Mouse (Mus musculus) forebrain, embryonic 11.5 days (tissue): ENCODE data around the gene Tfeb. TPM values are rescaled to one million over a fixed set of nuclear protein-coding genes. Genes with fewer than 3 reads are reported as not detected.

ENCODE experiments used
- ATAC-seq: fragments of 200-750 bp; cut with Nextera tagmentation; replicated peaks from 2 replicates; pipeline ENCODE4 v1.8.0; 2017; ENCODE audit warnings: moderate TSS enrichment; ENCODE audit not compliant: low FRiP score
- DNase-seq: peaks from one replicate; pipeline ENCODE4 v3.0.0-alpha.2; 2017; ENCODE audit warnings: low spot score
- H3K27ac ChIP-seq: fragments of 300-500 bp; sonication (generic); 2 replicates; pipeline ENCODE4 v1.5.1; 2014; ENCODE audit warnings: low read depth, low read length
- H3K27me3 ChIP-seq: fragments of 300-500 bp; sonication (generic); 2 replicates; pipeline ENCODE4 v1.6.1; 2014; ENCODE audit warnings: mild to moderate bottlenecking, low read length, mixed read lengths; ENCODE audit not compliant: control insufficient read depth, insufficient read depth
- H3K36me3 ChIP-seq: fragments of 300-500 bp; sonication (generic); 2 replicates; pipeline ENCODE4 v1.6.1; 2014; ENCODE audit warnings: mild to moderate bottlenecking, low read length, moderate library complexity, mixed read lengths; ENCODE audit not compliant: control insufficient read depth, insufficient read depth
- H3K4me1 ChIP-seq: fragments of 300-500 bp; sonication (generic); replicated peaks from 2 replicates; pipeline ENCODE4 v1.6.1; 2014; ENCODE audit warnings: low read length, mixed read lengths; ENCODE audit not compliant: control insufficient read depth, insufficient read depth
- H3K4me2 ChIP-seq: fragments of 300-500 bp; sonication (generic); 2 replicates; pipeline ENCODE4 v1.6.1; 2014; ENCODE audit warnings: low read depth, mild to moderate bottlenecking, low read length, moderate library complexity, mixed read lengths; ENCODE audit not compliant: severe bottlenecking
- H3K4me3 ChIP-seq: fragments of 300-500 bp; sonication (generic); 2 replicates; pipeline ENCODE4 v1.5.1; 2014; ENCODE audit warnings: low read depth, low read length
- H3K9ac ChIP-seq: fragments of 300-500 bp; sonication (generic); 2 replicates; pipeline ENCODE4 v1.6.1; 2014; ENCODE audit warnings: low read length
- H3K9me3 ChIP-seq: fragments of 300-500 bp; sonication (generic); 2 replicates; pipeline ENCODE4 v1.6.1; 2016; ENCODE audit warnings: low read length, mixed read lengths; ENCODE audit not compliant: control insufficient read depth
- WGBS: fragments of 180-500 bp; shearing (Covaris S2); extraction: QIAGEN DNeasy Blood & Tissue Kit; methylation state at CpG from one replicate; pipeline ENCODE4 v1.1.7; 2014; 5-methylcytosine and 5-hydroxymethylcytosine counted together
- polyA plus RNA-seq: library from polyadenylated mRNA; unstranded; fragments of >200 nt; fragmentation: Nextera tagmentation; extraction: Ambion mirVana; gene quantifications from 2 replicates; pipeline ENCODE4 v1.2.1, GENCODE M21; 2014

Gene Tfeb
- polyA plus RNA-seq, 1 experiment from 2014 or later = 1.9 TPM

GRCm38 (mm10) chr17:47726566-47726965 is 10.3 kb upstream of the Tfeb start, which contains the start of gene Pgc:
TSS of gene Pgc (plus strand) at chr17:47726842.
- 87% methylated on average over 11 of the region's 11 CpGs for WGBS
- Histone ChIP-seq H3K27ac (no peak within 1 kb of the TSS), H3K9me3 (no peaks in the 10 kb centered on the region), H3K36me3 (no peaks in the 10 kb centered on the region), H3K4me1 (no peaks in the 10 kb centered on the region), H3K4me2 (no peak within 1 kb of the TSS), H3K9ac (no peak within 1 kb of the TSS), H3K4me3 (no peak within 1 kb of the TSS), H3K27me3 (no peaks in the 10 kb centered on the region)
- DNase-seq = no peak
- ATAC-seq = no peak

GRCm38 (mm10) chr17:47730633-47731575 is 5.9 kb upstream of the Tfeb start:
- ATAC-seq = no peak
- no peak for DNase-seq

GRCm38 (mm10) chr17:47735553-47736100 is 1.2 kb upstream of the Tfeb start:
- no peak overlapping the region for H3K27ac ChIP-seq
- no peak overlapping the region for H3K4me3 ChIP-seq
- H3K27me3 ChIP-seq = peaks cover 23% of the 10 kb centered on the region
- no peak for DNase-seq
- H3K36me3 ChIP-seq = no peaks in the 10 kb centered on the region
- no peak for ATAC-seq
- peaks cover 11% of the 10 kb centered on the region; the same call in 1 of the 2 replicates for H3K4me1 ChIP-seq
- no peak overlapping the region for H3K4me2 ChIP-seq
- no peaks in the 10 kb centered on the region for H3K9me3 ChIP-seq
- no peak overlapping the region for H3K9ac ChIP-seq
- WGBS = 76% methylated on average over 14 of the region's 14 CpGs

More at GRCm38 (mm10) chr17:47730633-47731575, 5.9 kb upstream of the Tfeb start:
- Histone ChIP-seq H3K9me3 (no peaks in the 10 kb centered on the region), H3K4me3 (no peak overlapping the region), H3K9ac (no peak overlapping the region), H3K27ac (no peak overlapping the region), H3K27me3 (no peaks in the 10 kb centered on the region), H3K36me3 (no peaks in the 10 kb centered on the region), H3K4me1 (no peaks in the 10 kb centered on the region), H3K4me2 (no peak overlapping the region)
- WGBS = 45% methylated on average over 24 of the region's 24 CpGs

GRCm38 (mm10) chr17:47737271-47738065 is 638 bp downstream of the Tfeb start:
- no peaks in the 10 kb centered on the region for H3K36me3 ChIP-seq
- H3K4me2 ChIP-seq = peak overlapping the region; percentile 84
- peak overlapping the region; percentile 47 for H3K9ac ChIP-seq
- no peak overlapping the region for H3K27ac ChIP-seq
- 1% methylated on average over 37 of the region's 60 CpGs for WGBS
- peaks cover 23% of the 10 kb centered on the region for H3K27me3 ChIP-seq
- no peaks in the 10 kb centered on the region for H3K9me3 ChIP-seq
- DNase-seq (peak; percentile 84), ATAC-seq (peak; percentile 81)
- peak overlapping the region; percentile 51 for H3K4me3 ChIP-seq
- peaks cover 11% of the 10 kb centered on the region; the same call in 1 of the 2 replicates for H3K4me1 ChIP-seq

- under 1% methylated on average over 50 of the region's 61 CpGs for WGBS
- ATAC-seq (peak; percentile 26), DNase-seq (peak; percentile 71)
- Histone ChIP-seq H3K9me3 (no peaks in the 10 kb centered on the region), H3K4me1 (peaks cover 11% of the 10 kb centered on the region; the same call in 1 of the 2 replicates), H3K4me3 (peak overlapping the region; percentile 51), H3K27me3 (peaks cover 23% of the 10 kb centered on the region), H3K9ac (peak overlapping the region; percentile 20), H3K4me2 (peak overlapping the region; percentile 84), H3K27ac (no peak overlapping the region), H3K36me3 (no peaks in the 10 kb centered on the region)
These were observed 1.4 kb downstream of the Tfeb start for GRCm38 (mm10) chr17:47738066-47738878.

- DNase-seq (peak; percentile 58), ATAC-seq (no peak)
- H3K27ac ChIP-seq = no peak overlapping the region
- peaks cover 23% of the 10 kb centered on the region for H3K27me3 ChIP-seq
- H3K36me3 ChIP-seq = no peaks in the 10 kb centered on the region
- peak overlapping the region; percentile 51; the same call in 1 of the 2 replicates for H3K4me3 ChIP-seq
- 5% methylated on average over 20 of the region's 20 CpGs for WGBS
- peaks cover 11% of the 10 kb centered on the region; the same call in 1 of the 2 replicates for H3K4me1 ChIP-seq
- H3K4me2 ChIP-seq = peak overlapping the region; percentile 84
- H3K9ac ChIP-seq = peak overlapping the region; percentile 20
- H3K9me3 ChIP-seq = no peaks in the 10 kb centered on the region
These were observed 2.3 kb downstream of the Tfeb start for GRCm38 (mm10) chr17:47738879-47739798.

- H3K27ac ChIP-seq = no peak overlapping the region
- no peak for ATAC-seq
- DNase-seq = no peak
- H3K4me3 ChIP-seq = no peak overlapping the region
- no peak overlapping the region for H3K9ac ChIP-seq
- 52% methylated on average over 2 of the region's 2 CpGs for WGBS
- no peaks in the 10 kb centered on the region for H3K36me3 ChIP-seq
- H3K27me3 ChIP-seq = peaks cover 23% of the 10 kb centered on the region
- no peak overlapping the region for H3K4me2 ChIP-seq
- H3K4me1 ChIP-seq = peaks cover 11% of the 10 kb centered on the region; the same call in 1 of the 2 replicates
- H3K9me3 ChIP-seq = no peaks in the 10 kb centered on the region
These were observed 3.4 kb downstream of the Tfeb start for GRCm38 (mm10) chr17:47740186-47740585.
